Mouse (Mus musculus) hindbrain, embryonic 14.5 days (tissue): ENCODE data around the gene Brca2. TPM values are rescaled to one million over a fixed set of nuclear protein-coding genes. Genes with fewer than 3 reads are reported as not detected.

Experiments used
- polyA plus RNA-seq: library from polyadenylated mRNA; unstranded; fragments of >200 nt; fragmentation: Nextera tagmentation; extraction: Ambion mirVana; gene quantifications from 2 replicates; pipeline ENCODE4 v1.2.1, GENCODE M21; 2014

Brca2 gene
- polyA plus RNA-seq, 1 experiment from 2014 or later = 10.9 TPM

Other genes with a start within 250 kb of the Brca2 start
- gene Zar1l, start 4.5 kb upstream of the Brca2 start, polyA plus RNA-seq = not detected in 2 replicates
- 16.6 and 17.5 TPM in 2 replicates for gene N4bp2l1, start 74.6 kb downstream of the Brca2 start, polyA plus RNA-seq
- 29.8 and 32.3 TPM in 2 replicates for gene N4bp2l2, start 143.6 kb downstream of the Brca2 start, polyA plus RNA-seq
- 45.8 and 49.4 TPM in 2 replicates for gene Pds5b, start 151.1 kb downstream of the Brca2 start, polyA plus RNA-seq